Mouse (Mus musculus) CD4-positive, CD25-positive, alpha-beta regulatory T cell (primary cell): Measurements from ENCODE around the gene Kctd7. TPM values are rescaled to one million over a fixed set of nuclear protein-coding genes. Genes with fewer than 3 reads are reported as not detected.

Source experiments
- polyA plus RNA-seq: library from polyadenylated mRNA; unstranded; fragments of 100-300 nt; shearing (Covaris generic); gene quantifications from one replicate; pipeline ENCODE4 v1.2.1, GENCODE M21; 2017

The Kctd7 gene
- polyA plus RNA-seq, result 6.5 TPM

DNA sequence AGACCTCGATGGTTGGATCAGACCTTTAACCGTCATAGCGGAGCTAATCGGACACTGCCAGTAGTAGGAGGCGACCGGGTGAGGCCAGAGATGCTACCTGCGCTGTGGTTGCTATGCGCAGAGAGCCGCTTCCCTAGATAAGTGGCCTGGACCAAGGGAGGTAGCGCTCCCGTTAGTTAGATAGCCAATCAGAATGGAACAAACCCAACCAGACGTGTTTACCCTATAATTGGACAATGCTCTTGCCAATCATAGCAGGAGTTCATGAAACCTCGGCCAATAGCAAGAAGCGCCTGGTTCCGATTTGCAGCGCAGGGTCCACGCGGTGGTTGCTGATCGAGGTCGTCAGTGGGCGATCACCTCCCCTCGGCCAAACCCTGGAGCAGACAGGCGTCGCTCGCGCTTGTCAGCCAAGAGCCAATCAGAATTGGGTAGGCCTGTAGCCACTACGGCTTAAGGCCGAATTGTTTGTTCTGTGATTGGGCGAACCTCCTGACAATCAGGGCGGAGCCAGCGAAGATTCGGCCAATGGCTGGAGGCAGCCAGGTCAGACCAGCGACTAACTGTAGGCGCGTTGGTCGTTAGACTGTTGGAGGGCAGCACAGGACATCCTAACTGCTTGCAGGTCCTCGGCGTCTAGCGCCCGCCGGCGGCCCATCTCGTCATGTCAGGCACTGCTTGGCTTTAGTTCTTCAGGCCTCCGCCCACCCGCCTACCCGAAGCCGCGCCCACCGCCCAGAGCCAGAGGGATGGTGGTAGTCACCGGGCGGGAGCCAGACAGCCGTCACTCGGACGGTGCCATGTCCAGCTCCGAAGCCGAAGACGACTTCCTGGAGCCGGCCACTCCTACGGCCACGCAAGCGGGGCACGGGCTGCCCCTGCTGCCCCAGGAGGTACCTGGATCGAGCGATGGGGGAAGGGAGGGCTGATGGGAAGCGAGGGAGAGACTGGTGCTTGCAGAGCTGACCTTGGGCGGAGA, at the start of gene Kctd7:
TSS of gene Kctd7 (plus strand) at position 528 of the 979 bp plus-strand sequence.

DNA sequence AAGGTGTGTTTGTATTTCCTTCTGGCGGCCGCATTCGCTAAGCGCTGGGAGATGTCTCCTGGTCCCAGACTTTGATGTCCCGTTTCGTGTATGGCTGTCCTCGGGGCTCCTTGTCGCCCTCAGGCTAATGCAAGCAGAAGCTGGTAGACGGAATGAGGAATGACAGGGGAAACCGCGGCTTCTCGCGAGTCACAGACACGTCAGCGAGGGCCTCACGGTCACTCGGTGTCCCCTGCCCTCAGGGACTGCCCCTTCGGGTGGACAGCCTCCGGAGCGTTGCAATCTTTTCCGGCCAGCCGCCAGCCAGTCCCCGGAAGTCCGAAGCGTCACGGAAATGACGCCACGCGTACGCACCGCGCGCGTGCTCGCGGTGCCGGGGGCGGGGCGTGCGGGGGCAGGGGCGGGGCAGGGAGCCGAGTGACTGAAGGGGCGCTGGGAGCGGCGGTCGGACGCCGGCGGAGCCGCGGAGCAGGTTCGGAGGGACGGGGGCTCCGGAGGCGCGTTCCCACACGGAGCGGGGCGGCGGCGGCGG, 26.8 kb downstream of the Kctd7 start, which contains the start of gene Rabgef1:
TSS of gene Rabgef1 (plus strand) at position 376 of the 532 bp plus-strand sequence.

Other genes starting within 250 kb of the Kctd7 start
- gene Zbed5, start 249.1 kb upstream of the Kctd7 start, polyA plus RNA-seq, result 3.1 TPM
- gene Phkg1, start 246.3 kb upstream of the Kctd7 start, polyA plus RNA-seq, result 0.28 TPM
- 0.75 TPM for gene Nupr1l, start 236.3 kb upstream of the Kctd7 start, polyA plus RNA-seq
- gene Vkorc1l1, start 202.9 kb upstream of the Kctd7 start, polyA plus RNA-seq, result 15.9 TPM
- 52.4 TPM for gene Gusb, start 141.8 kb upstream of the Kctd7 start, polyA plus RNA-seq
- 71.3 TPM for gene Asl, start 115.6 kb upstream of the Kctd7 start, polyA plus RNA-seq
- gene Crcp, start 115.6 kb upstream of the Kctd7 start, polyA plus RNA-seq, result 43.6 TPM
- gene Tpst1, start 71.5 kb upstream of the Kctd7 start, polyA plus RNA-seq, result 11.0 TPM
- 32.4 TPM for gene Rabgef1, start 26.9 kb downstream of the Kctd7 start, polyA plus RNA-seq
- 56.9 TPM for gene Tmem248, start 72.2 kb downstream of the Kctd7 start, polyA plus RNA-seq
- gene Sbds, start 110.7 kb downstream of the Kctd7 start, polyA plus RNA-seq, result 77.2 TPM
- 38.3 TPM for gene Tyw1, start 110.8 kb downstream of the Kctd7 start, polyA plus RNA-seq
- not detected for gene Caln1, start 224.6 kb downstream of the Kctd7 start, polyA plus RNA-seq
- gene A330070K13Rik, start 239.8 kb downstream of the Kctd7 start, polyA plus RNA-seq, result not detected